Mouse (Mus musculus): Measurements from ENCODE around the gene Thegl.

DNA sequence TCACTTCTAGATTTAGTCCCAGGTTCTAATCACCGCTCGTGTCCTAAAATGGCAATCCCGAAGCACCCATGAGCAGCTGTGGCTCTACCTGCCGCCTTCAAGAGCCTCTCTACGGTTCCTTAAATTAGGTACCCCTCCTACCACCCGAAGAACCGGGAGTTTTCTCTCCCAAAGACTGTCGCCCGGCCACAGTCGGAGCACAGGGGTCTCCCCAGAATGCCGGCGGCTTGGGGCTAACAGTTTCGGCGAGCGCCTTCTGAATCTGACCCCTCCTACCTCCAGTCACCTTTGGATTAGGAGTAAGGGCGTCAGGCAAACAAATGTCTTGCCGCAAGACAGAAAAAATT lies 41.6 kb upstream of the Thegl start:
- TF ChIP-seq CTCF (IDR thresholded peaks at IDR 0.05; ENCODE audit: low read depth, low read length): no peak
- no peak for TF ChIP-seq POLR2AphosphoS5 (IDR thresholded peaks at IDR 0.05; ENCODE audit: insufficient replicate concordance, low read depth, low read length)
- no peak for TF ChIP-seq TAL1 (conservative IDR thresholded peaks at IDR 0.05; ENCODE audit: low read depth, low read length)
- no peak for TF ChIP-seq GATA1 (IDR thresholded peaks at IDR 0.05; ENCODE audit: borderline replicate concordance, low read length)
- TF ChIP-seq GATA2 (IDR thresholded peaks at IDR 0.05; ENCODE audit: borderline replicate concordance, low read depth, low read length): no peak

Data from G1E (cell line).